Mouse (Mus musculus): ENCODE measurements at regions not wholly inside any gene's neighbourhood (a gene's known extent, or its start where the extent isn't known, plus 50 kb on each side); places are given as distances from the start of the nearest gene placed in this dataset.

GRCm38 (mm10) chr8:125330638-125331037, 239.0 kb downstream of the Sipa1l2 start:
- Histone ChIP-seq H3K9ac (ENCODE audit: low read depth, low read length) (no peak overlapping the region), H3K4me2 (replicated peaks; ENCODE audit: low read depth, low read length) (no peak overlapping the region), H3K4me1 (ENCODE audit: control insufficient read depth, insufficient read depth, low read length) (peaks cover 3% of the 10 kb centered on the region; the same call in 1 of the 2 replicates), H3K9me3 (ENCODE audit: control insufficient read depth, low read length) (no peaks in the 10 kb centered on the region), H3K36me3 (ENCODE audit: control insufficient read depth, insufficient read depth, low read length) (no peaks in the 10 kb centered on the region), H3K27me3 (ENCODE audit: control insufficient read depth, insufficient read depth, low read length) (no peaks in the 10 kb centered on the region), H3K27ac (ENCODE audit: low read depth, low read length) (no peak overlapping the region), H3K4me3 (ENCODE audit: low read length) (no peak overlapping the region)
- no peak for ATAC-seq (ENCODE audit: low FRiP score, low TSS enrichment)
- WGBS: 79% methylated on average over 6 of the region's 6 CpGs

DNA sequence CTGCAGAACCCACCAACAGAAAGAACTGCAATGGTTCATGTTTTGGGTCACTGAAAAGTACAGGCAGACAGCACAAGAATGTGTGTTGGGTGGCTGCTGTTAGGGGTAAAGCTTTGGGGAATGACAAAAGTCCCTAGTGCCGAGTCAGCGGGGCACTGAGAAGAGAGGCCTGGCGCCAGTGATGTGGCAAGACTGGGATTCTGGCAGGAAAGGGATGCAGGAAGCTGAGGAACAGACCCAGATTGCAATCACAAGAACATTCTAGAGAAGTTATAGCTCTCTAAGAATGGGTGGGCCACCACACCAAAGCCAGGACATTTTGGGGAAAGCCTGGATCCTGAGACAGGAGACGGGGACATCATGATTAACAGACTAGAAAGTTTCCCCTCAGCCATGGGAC, 241.0 kb downstream of the Sipa1l2 start:
- no peak for ATAC-seq (ENCODE audit: low FRiP score, low TSS enrichment)
- no peaks in the 10 kb centered on the region for H3K9me3 ChIP-seq (ENCODE audit: control insufficient read depth, low read length)
- H3K9ac ChIP-seq (ENCODE audit: low read depth, low read length): no peak overlapping the region
- no peak overlapping the region for H3K4me3 ChIP-seq (ENCODE audit: low read length)
- no peak overlapping the region for H3K4me2 ChIP-seq (replicated peaks; ENCODE audit: low read depth, low read length)
- no peak overlapping the region for H3K27ac ChIP-seq (ENCODE audit: low read depth, low read length)
- 79% methylated on average over 4 of the region's 4 CpGs for WGBS
- no peaks in the 10 kb centered on the region for H3K36me3 ChIP-seq (ENCODE audit: control insufficient read depth, insufficient read depth, low read length)
- H3K4me1 ChIP-seq (ENCODE audit: control insufficient read depth, insufficient read depth, low read length): no peaks in the 10 kb centered on the region
- no peaks in the 10 kb centered on the region for H3K27me3 ChIP-seq (ENCODE audit: control insufficient read depth, insufficient read depth, low read length)

DNA sequence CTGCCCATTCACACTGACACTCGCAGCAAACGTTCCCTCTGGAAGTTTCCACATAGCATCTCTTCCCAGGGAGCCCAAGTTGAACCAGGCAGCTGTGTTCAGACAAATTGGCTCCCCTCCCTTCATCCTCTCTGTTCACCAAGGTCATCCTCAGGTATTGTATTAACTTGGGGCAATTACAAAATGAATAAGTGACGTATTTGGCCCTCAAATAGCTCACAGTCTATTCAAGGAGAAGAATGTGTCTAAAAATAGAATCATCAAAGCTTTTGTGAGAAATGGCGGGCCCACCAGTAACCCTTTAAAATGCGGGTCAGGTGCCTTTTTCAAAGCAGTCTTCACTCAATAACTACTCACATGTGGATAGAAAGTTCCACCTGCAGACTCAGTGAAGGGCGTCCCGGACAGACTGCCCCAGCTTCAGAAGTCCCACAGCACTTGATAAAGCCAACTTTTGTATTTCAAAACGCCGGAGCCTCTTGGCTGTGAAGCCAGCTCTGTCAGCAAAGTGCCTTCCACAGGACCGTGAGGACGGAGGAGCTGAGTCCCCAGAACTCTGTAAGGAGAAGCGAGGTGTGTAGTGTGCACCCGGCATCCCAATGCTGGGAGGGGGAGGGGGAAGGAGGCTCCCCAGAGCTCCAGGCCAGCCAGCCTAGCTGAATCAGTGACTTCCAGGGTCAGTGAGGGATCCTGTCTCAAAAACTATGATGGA, 241.9 kb downstream of the Sipa1l2 start:
- Histone ChIP-seq H3K4me1 (ENCODE audit: control insufficient read depth, insufficient read depth, low read length) (no peaks in the 10 kb centered on the region), H3K36me3 (ENCODE audit: control insufficient read depth, insufficient read depth, low read length) (no peaks in the 10 kb centered on the region), H3K9me3 (ENCODE audit: control insufficient read depth, low read length) (no peaks in the 10 kb centered on the region), H3K27ac (ENCODE audit: low read depth, low read length) (no peak overlapping the region), H3K4me2 (replicated peaks; ENCODE audit: low read depth, low read length) (no peak overlapping the region), H3K27me3 (ENCODE audit: control insufficient read depth, insufficient read depth, low read length) (no peaks in the 10 kb centered on the region), H3K9ac (ENCODE audit: low read depth, low read length) (no peak overlapping the region), H3K4me3 (ENCODE audit: low read length) (no peak overlapping the region)
- ATAC-seq (ENCODE audit: low FRiP score, low TSS enrichment): no peak
- 71% methylated on average over 13 of the region's 13 CpGs for WGBS

GRCm38 (mm10) chr8:125327006-125327405, 242.6 kb downstream of the Sipa1l2 start:
- no peak overlapping the region for H3K4me2 ChIP-seq (replicated peaks; ENCODE audit: low read depth, low read length)
- H3K27ac ChIP-seq (ENCODE audit: low read depth, low read length): no peak overlapping the region
- H3K27me3 ChIP-seq (ENCODE audit: control insufficient read depth, insufficient read depth, low read length): no peaks in the 10 kb centered on the region
- 85% methylated on average over 6 of the region's 6 CpGs for WGBS
- no peaks in the 10 kb centered on the region for H3K9me3 ChIP-seq (ENCODE audit: control insufficient read depth, low read length)
- ATAC-seq (ENCODE audit: low FRiP score, low TSS enrichment): no peak
- no peaks in the 10 kb centered on the region for H3K4me1 ChIP-seq (ENCODE audit: control insufficient read depth, insufficient read depth, low read length)
- H3K4me3 ChIP-seq (ENCODE audit: low read length): no peak overlapping the region
- no peak overlapping the region for H3K9ac ChIP-seq (ENCODE audit: low read depth, low read length)
- H3K36me3 ChIP-seq (ENCODE audit: control insufficient read depth, insufficient read depth, low read length): no peaks in the 10 kb centered on the region

DNA sequence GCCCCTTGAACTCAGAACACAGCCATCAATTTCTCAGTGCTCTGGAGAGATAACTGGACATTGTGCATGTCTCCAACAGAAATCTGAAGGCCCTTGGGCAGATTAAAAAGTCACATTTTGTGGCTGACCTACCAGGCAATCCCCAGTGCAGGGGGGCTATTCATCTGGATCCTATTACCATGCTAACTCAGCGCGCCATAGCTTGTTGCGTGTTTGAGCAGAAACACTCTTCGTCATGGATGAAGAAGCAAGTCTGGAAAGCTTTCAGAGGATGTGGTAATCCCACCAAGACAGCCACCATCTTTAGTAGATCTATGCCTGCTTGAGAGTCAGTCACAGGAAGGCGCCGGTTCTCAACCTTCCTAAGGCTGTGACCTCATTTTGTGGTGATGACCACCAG, 243.9 kb downstream of the Sipa1l2 start:
- WGBS: 87% methylated on average over 6 of the region's 6 CpGs
- Histone ChIP-seq H3K27ac (ENCODE audit: low read depth, low read length) (no peak overlapping the region), H3K27me3 (ENCODE audit: control insufficient read depth, insufficient read depth, low read length) (no peaks in the 10 kb centered on the region), H3K4me3 (ENCODE audit: low read length) (no peak overlapping the region), H3K4me1 (ENCODE audit: control insufficient read depth, insufficient read depth, low read length) (no peaks in the 10 kb centered on the region), H3K4me2 (replicated peaks; ENCODE audit: low read depth, low read length) (no peak overlapping the region), H3K9me3 (ENCODE audit: control insufficient read depth, low read length) (no peaks in the 10 kb centered on the region), H3K36me3 (ENCODE audit: control insufficient read depth, insufficient read depth, low read length) (no peaks in the 10 kb centered on the region), H3K9ac (ENCODE audit: low read depth, low read length) (no peak overlapping the region)
- ATAC-seq (ENCODE audit: low FRiP score, low TSS enrichment): no peak

DNA sequence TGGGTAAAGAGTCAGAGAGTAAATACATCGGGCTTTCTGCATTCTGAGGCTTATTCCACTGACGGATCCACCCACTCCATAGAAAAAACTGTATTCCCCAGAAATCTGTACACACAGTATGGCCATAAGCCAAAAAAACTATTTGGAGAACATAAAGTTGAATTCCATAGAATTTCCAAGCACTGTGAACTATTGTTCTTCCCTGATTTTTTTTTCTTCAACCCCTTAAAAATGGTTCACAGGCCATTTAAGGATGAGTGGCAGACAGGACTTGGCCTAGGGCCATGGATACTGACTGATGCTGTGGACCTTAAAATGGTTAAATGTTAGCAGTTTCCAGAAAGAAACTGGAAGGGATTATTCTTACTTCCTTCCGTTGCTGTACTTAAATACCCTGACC, 247.0 kb downstream of the Sipa1l2 start:
- Histone ChIP-seq H3K9me3 (ENCODE audit: control insufficient read depth, low read length) (no peaks in the 10 kb centered on the region), H3K4me3 (ENCODE audit: low read length) (no peak overlapping the region), H3K27me3 (ENCODE audit: control insufficient read depth, insufficient read depth, low read length) (no peaks in the 10 kb centered on the region), H3K36me3 (ENCODE audit: control insufficient read depth, insufficient read depth, low read length) (no peaks in the 10 kb centered on the region), H3K4me2 (replicated peaks; ENCODE audit: low read depth, low read length) (no peak overlapping the region), H3K27ac (ENCODE audit: low read depth, low read length) (no peak overlapping the region), H3K4me1 (ENCODE audit: control insufficient read depth, insufficient read depth, low read length) (no peaks in the 10 kb centered on the region), H3K9ac (ENCODE audit: low read depth, low read length) (no peak overlapping the region)
- no peak for ATAC-seq (ENCODE audit: low FRiP score, low TSS enrichment)
- WGBS: 61% methylated on average over 3 of the region's 3 CpGs

- H3K4me3 ChIP-seq (ENCODE audit: low read length): no peak overlapping the region
- H3K9ac ChIP-seq (ENCODE audit: low read depth, low read length): no peak overlapping the region
- no peak overlapping the region for H3K27ac ChIP-seq (ENCODE audit: low read depth, low read length)
- H3K27me3 ChIP-seq (ENCODE audit: control insufficient read depth, insufficient read depth, low read length): no peaks in the 10 kb centered on the region
- no peaks in the 10 kb centered on the region for H3K36me3 ChIP-seq (ENCODE audit: control insufficient read depth, insufficient read depth, low read length)
- 85% methylated on average over 6 of the region's 6 CpGs for WGBS
- no peaks in the 10 kb centered on the region for H3K9me3 ChIP-seq (ENCODE audit: control insufficient read depth, low read length)
- no peak overlapping the region for H3K4me2 ChIP-seq (replicated peaks; ENCODE audit: low read depth, low read length)
- no peak for ATAC-seq (ENCODE audit: low FRiP score, low TSS enrichment)
- no peaks in the 10 kb centered on the region for H3K4me1 ChIP-seq (ENCODE audit: control insufficient read depth, insufficient read depth, low read length)
Measured at GRCm38 (mm10) chr8:125317584-125317991, 252.0 kb downstream of the Sipa1l2 start.

DNA sequence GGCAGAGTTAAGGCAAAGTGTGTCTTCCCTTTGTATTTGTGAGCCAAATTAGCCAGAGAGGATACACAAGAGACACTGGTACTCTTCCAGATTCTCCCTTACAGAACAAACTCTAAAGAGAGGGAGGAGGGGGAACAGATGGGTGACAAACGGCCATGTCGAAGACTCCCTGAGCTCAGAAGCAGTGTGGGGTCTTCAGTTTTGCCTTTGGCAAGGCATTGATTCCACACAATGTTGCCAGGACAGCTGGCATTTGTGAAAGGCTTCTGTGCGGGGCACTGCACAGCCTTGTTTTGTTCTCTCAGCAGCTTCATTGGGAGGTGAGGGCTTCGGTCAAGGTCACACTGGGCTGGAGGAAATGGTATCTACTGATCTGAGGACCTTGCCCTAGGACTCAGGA, 253.9 kb downstream of the Sipa1l2 start:
- H3K36me3 ChIP-seq (ENCODE audit: control insufficient read depth, insufficient read depth, low read length): no peaks in the 10 kb centered on the region
- no peak overlapping the region for H3K27ac ChIP-seq (ENCODE audit: low read depth, low read length)
- no peaks in the 10 kb centered on the region for H3K27me3 ChIP-seq (ENCODE audit: control insufficient read depth, insufficient read depth, low read length)
- no peak overlapping the region for H3K9ac ChIP-seq (ENCODE audit: low read depth, low read length)
- no peak overlapping the region for H3K4me3 ChIP-seq (ENCODE audit: low read length)
- no peaks in the 10 kb centered on the region for H3K9me3 ChIP-seq (ENCODE audit: control insufficient read depth, low read length)
- ATAC-seq (ENCODE audit: low FRiP score, low TSS enrichment): no peak
- WGBS: 75% methylated on average over 4 of the region's 4 CpGs
- H3K4me1 ChIP-seq (ENCODE audit: control insufficient read depth, insufficient read depth, low read length): peaks cover 8% of the 10 kb centered on the region; the same call in 1 of the 2 replicates
- H3K4me2 ChIP-seq (replicated peaks; ENCODE audit: low read depth, low read length): no peak overlapping the region

- no peak overlapping the region for H3K9ac ChIP-seq (ENCODE audit: low read depth, low read length)
- whole genome bisulfite sequencing: 82% methylated on average over 6 of the region's 6 CpGs
- ATAC-seq (ENCODE audit: low FRiP score, low TSS enrichment): no peak
- no peak overlapping the region for H3K27ac ChIP-seq (ENCODE audit: low read depth, low read length)
- H3K4me1 ChIP-seq (ENCODE audit: control insufficient read depth, insufficient read depth, low read length): peaks cover 8% of the 10 kb centered on the region; the same call in 1 of the 2 replicates
- H3K9me3 ChIP-seq (ENCODE audit: control insufficient read depth, low read length): no peaks in the 10 kb centered on the region
- H3K27me3 ChIP-seq (ENCODE audit: control insufficient read depth, insufficient read depth, low read length): no peaks in the 10 kb centered on the region
- H3K4me3 ChIP-seq (ENCODE audit: low read length): no peak overlapping the region
- H3K36me3 ChIP-seq (ENCODE audit: control insufficient read depth, insufficient read depth, low read length): no peaks in the 10 kb centered on the region
- no peak overlapping the region for H3K4me2 ChIP-seq (replicated peaks; ENCODE audit: low read depth, low read length)
Measured at GRCm38 (mm10) chr8:125314996-125315395, 254.6 kb downstream of the Sipa1l2 start.

Measured in kidney, embryonic 14.5 days (tissue).